Mouse (Mus musculus) small intestine, adult 2 months (tissue): Measurements from ENCODE around the gene Lrp1.

ENCODE experiments used
- CTCF ChIP-seq: fragments of 200-500 bp; IDR thresholded peaks from 2 replicates; pipeline ENCODE4 v1.5.1; 2012; ENCODE audit warnings: low read depth, mild to moderate bottlenecking, control low read depth, inconsistent platforms, low read length, moderate library complexity, mixed read lengths; ENCODE audit not compliant: insufficient replicate concordance, insufficient read length; ENCODE audit errors: extremely low read depth
- POLR2A ChIP-seq: fragments of 200-500 bp; IDR thresholded peaks from 2 replicates; pipeline ENCODE4 v1.6.1; 2012; ENCODE audit warnings: low read depth, mild to moderate bottlenecking, control low read depth, inconsistent platforms, low read length, moderate library complexity

GRCm38 (mm10) chr10:127586209-127586608 lies 34.7 kb downstream of the Lrp1 start:
- TF ChIP-seq CTCF (no peak), POLR2A (no peak)
